Mouse (Mus musculus) thymus, postnatal 36 days (tissue): ENCODE measurements around the gene Bpi.

Source experiments
- DNase-seq, 2 experiments: peaks; one replicate each; pipeline ENCODE4 v3.0.0; 2022; ENCODE audit warnings: mixed read lengths in 2 of 2

Gene Bpi

DNA sequence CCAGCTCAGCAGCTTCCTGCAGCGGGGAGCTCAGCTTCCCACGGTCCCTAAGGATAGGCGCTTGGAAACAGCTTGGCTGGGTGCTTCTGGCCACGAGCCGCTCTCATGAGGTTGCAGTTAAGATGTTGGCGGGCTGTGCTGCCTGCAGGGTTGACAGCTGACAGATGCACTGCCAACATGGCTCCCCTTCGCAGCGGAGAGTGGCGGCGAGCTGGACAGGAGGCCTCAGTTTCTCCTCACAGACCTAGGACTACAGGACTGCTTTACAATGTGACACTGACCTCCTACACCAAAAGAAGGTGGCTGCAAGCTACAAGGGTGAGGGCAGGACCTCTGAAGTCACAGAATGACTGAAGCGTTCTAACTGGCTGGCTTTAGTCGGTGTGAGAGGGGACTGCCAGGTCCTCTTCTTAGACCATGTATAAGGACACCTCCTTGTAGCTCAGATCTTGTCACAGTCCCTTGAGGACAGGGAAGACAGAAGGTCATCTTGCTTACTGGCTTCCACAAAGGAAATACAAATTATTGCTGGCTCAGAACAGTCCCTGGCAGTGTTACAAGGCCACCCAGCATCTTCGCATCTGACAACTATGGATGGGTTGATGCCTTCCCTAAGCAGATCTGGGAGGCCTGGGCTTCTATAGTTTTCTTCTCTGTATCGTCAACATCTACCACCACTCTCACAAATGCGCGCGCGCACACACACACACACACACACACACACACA, 15.6 kb upstream of the Bpi start:
- DNase-seq, result no peak

- DNase-seq, result no peak
Measured at GRCm38 (mm10) chr2:158243129-158243870, 14.6 kb upstream of the Bpi start.

GRCm38 (mm10) chr2:158245072-158245817, 12.6 kb upstream of the Bpi start:
- DNase-seq, result no peak

DNA sequence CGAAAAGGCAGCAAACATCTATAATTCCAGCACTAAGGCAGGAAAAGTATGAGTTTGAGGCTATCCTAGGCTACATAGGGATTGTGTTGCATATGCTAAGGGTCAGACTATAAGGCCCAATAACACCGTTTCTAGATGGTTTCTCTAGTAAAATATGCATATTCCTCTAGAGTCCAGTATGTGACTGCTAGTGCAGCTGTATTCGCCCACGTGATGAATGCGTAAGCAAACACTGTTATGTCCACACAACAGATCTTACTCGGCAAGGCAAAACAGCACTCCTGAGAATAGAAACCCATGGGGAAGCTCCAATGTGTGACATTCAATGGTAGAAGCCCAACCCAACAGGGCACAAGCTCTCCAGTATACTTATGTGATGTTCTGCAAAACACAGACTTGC, 10.0 kb upstream of the Bpi start:
- DNase-seq, result no peak

- no peak for DNase-seq
Measured at GRCm38 (mm10) chr2:158248318-158248717, 9.6 kb upstream of the Bpi start.

DNA sequence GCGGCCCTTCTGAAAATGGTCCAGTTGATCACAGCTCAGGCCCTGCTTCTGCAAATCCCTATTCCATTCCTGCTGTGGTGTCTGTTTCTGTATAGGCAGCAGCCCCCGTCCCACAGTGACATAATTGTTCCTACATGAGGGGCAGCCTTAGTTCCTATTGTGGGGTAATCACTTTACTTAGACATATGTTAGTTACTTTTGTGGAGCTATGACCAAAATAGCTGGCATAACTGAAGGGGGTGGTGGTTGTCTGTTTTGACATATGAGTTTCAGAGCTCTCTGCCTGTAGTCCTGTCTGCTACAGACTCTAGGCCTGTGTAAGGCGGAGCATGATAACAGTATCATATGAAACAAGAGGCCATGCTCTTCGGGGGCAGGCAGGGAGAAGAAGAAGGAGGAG, 7.3 kb upstream of the Bpi start:
- no peak for DNase-seq

DNA sequence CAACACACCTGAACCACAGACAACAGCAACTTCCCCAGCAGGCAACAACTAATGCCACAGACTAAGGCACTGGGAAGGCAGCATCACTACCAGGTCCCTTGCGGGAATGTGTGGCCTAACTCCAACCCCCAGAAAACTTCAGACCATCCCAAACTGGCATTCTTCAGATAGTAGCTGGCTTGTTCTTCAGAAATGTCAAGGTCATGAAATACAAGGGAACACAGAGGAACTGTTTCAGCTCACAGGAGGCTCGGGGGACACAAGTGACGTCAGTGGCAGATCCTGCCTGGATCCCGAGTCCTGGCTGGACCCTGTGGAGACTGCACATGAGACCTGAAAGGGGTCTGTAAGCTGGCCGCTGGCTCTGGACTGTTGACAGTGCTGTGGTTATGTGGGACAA, 4.1 kb upstream of the Bpi start:
- DNase-seq, result no peak

- no peak for DNase-seq
Measured at GRCm38 (mm10) chr2:158256894-158257293, 1.0 kb upstream of the Bpi start.

GRCm38 (mm10) chr2:158258781-158259180, 887 bp downstream of the Bpi start:
- peak; percentile 58 to 63 for DNase-seq

- no peak for DNase-seq
Measured at GRCm38 (mm10) chr2:158259498-158259897, 1.6 kb downstream of the Bpi start.

GRCm38 (mm10) chr2:158264877-158265276, 7.0 kb downstream of the Bpi start:
- no peak for DNase-seq

DNA sequence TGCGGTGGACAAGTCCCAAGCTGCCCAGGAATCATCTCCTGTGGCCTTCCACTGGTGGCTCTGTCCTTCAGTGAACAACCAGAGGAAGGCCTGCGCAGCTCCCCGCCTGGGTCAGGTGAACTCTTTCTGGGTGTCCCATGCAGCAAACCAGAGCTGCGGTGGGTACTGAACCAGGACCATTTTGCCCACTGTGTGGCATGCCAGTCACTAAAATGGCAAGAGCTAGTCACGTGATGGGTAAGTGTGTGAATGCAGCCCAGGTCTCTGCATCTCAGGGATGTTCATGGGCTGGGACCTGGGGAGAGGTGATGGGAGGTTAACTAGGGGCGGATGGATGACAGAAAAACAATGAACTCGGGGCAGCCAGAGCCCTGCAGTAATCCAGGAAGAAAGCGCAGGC, 12.1 kb downstream of the Bpi start:
- no peak for DNase-seq

GRCm38 (mm10) chr2:158273646-158274045, 15.8 kb downstream of the Bpi start:
- peak; percentile 42 to 66 for DNase-seq

GRCm38 (mm10) chr2:158275349-158275748, 17.5 kb downstream of the Bpi start:
- peak in 1 of 2 experiments; percentile 7 for DNase-seq

DNA sequence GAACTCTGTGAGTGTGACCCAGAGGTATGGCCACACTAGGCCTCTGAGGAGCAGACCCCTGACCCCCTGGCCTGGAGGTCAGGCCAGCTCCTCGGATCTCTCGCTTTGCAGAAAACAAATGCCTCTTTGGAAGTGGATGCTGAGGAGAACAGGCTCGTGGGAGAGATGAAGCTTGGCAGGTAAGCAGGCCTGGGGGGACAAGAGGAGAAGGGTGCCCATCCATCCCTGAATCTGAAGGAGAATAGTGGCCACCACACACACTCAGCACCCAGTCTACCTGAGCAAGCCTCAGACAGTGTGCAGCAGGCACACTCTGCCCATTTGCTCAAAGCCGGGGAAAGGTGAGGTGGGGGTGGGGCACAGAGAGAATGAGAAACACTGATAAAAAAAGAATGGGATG, 17.9 kb downstream of the Bpi start:
- DNase-seq, result no peak

DNA sequence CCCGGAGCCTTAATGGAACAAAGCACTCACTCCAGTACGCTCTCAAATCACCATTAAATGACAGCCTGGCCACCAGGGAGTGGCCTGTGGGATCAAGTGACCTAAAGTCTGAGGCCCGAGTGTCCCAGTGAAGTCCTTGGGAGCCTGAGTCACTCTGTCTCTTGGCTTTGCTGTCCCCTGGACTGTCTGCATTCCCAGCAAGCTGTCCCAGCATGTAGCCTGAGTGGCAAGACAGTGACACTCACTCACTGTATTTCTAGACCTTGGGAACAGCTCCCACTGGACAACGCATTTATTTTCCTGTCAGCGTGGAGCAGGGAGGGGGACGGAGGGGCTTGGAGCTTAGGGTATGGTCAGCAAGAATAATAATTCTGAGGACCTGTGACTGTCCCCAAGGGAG, 18.6 kb downstream of the Bpi start:
- DNase-seq, result no peak

GRCm38 (mm10) chr2:158276878-158277277, 19.0 kb downstream of the Bpi start:
- no peak for DNase-seq

DNA sequence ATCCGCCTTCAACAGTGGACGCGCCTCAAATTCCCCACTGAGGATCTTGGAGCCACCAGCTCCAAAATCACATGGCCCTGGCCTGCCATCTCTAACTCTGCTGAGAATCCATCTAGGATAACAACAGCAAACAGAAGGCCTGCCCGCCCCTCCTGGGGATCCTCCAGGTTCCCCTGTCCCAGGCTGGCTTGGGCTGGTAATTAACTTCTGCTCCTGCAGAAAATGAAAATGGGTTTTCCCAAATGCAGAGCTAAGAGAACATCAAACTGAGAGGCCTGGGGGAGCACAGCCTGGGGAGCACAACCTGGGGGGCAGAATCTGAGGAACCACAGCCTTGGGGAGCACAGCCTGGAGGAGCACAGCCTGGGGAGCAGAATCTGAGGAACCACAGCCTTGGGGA, 21.8 kb downstream of the Bpi start:
- no peak for DNase-seq

DNA sequence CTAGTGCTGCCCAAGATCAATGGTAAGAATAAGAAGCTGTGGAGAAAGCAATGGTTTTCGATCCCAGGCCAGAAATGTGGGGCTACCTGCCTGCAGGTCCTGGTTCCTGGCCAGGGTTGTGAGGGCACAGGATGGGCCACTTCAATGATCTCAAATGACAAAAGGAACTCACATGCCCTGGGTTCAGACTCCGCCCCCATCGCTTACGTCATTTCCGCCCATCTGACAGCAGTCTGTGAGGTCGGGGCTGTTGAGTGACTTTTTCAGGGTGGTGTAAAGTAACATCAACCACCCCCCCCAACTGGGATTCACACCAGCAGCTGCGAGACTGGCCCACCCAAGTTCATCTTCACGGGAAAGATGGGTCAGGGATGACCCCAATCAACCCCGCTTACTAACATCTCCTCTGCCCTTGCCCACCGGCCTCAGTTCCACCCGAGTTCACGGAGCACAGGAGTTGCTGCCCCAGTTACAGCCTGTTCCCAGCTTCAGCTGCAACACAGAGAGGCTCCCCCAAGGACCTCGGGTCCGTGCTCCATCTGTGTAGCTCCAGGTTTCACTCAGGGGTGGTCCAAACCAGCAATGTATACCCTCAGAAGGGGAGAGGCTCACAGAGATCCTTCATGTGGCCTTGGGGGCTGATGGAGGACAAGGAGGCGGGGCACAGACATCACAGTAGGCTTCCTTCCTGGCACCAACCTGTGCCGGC, 23.8 kb downstream of the Bpi start:
- no peak for DNase-seq

- DNase-seq, result no peak
Measured at GRCm38 (mm10) chr2:158283136-158283535, 25.2 kb downstream of the Bpi start.

DNA sequence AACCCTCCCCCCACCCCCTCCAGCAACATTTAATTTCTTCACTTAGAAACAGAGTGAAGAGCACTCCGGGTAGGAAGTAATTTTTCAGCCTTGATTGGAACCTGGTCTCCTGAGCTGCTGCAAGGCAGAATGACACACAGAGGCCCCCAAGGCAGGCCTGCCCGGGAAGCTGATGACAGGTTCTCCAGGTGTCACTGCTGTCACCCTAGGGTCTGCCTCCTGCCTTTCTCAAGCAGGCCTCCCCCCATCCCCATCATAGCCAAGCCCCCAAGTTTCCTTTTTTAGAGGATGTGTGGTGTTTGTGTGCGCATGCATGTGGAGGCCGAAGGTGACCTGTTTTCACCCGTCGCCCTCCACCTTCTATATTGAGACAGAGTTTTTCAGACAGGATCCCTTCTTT, 25.9 kb downstream of the Bpi start:
- no peak for DNase-seq

DNA sequence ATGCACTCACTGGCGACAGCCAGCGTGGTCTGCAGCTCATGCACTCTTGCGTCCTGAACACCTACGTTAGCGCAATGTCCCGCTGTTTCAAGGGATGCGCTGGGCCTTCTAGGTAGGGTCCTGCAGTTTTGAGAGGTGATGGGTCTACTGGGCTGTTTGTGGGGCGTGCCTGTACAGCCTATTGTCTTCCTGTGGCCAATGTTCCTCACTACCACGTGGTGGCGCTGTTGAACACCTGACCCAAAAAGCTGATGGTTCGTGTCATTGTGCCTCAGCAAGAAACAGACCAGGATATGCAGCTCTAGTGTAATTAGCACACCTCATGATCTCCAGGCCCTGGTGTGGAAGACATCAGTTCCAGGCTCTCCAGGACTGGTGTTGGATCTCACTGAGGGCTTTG, 26.7 kb downstream of the Bpi start:
- peak; percentile 52 to 57 for DNase-seq

- DNase-seq, result no peak
Measured at GRCm38 (mm10) chr2:158285655-158286054, 27.8 kb downstream of the Bpi start.
